Mouse (Mus musculus): ENCODE data around the gene Gm43738.

DNA sequence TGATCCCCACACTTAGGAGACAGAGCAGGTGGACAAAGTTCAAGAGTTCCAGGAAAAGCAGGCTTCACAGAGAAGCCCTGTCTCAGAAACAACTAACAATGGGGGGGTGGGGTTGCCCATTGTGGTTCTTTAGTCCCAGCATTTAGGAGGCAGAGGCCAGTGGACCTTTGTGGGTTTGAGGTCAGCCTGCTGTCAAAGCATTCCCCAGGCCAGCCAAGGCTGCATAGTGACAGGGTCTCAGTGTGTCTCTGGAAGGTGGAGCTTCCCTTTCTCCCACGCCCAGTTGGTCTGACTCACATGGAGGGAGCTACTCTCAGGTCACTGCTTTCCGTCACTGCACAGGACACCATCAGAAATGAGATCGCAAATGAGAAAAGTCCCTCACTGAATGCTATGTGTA lies 39.2 kb downstream of the Gm43738 start:
- TF ChIP-seq CTCF (IDR thresholded peaks at IDR 0.05; ENCODE audit: control insufficient read depth, insufficient read depth, low read length): no peak
- no peak for TF ChIP-seq POLR2A (IDR thresholded peaks at IDR 0.05; ENCODE audit: borderline replicate concordance, control insufficient read depth, low read depth, low read length)
